Mouse (Mus musculus): ENCODE measurements around the gene Rhoj. TPM values are rescaled to one million over a fixed set of nuclear protein-coding genes. Genes with fewer than 3 reads are reported as not detected.
"Not testable (repeated sequence)": the region's sequence is repeated elsewhere in the genome, so short reads cannot be mapped to it uniquely, and the experiment has no call there.

Rhoj gene
- polyA plus RNA-seq, 1 experiment, result 11.8 TPM

DNA sequence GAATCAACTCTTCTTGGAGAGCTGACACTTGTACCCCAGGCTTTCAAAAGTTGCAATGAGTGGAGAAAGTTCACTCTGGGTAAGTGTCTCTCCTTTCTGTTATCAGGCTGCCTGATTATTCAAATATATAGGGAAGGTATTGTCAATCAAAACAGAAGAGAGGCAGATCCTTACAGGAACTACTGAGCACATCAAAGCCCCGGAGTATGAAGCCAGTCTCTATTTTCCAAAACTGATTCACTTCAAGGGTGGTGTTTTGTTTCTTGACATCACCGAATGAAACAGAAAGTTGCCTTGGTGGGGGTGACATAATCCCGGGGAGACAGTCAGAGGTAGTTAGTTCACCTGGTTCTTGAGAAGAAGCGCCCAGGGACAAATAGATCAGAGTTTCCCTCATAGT is 108.6 kb downstream of the Rhoj start, which contains the start of gene Gphb5:
Gene Gphb5 (minus strand): TSS at position 101 of the 400 bp plus-strand sequence.
- no peak for TF ChIP-seq CEBPB (IDR thresholded peaks at IDR 0.05; ENCODE audit: low read depth)
- TF ChIP-seq CTCF (IDR thresholded peaks at IDR 0.05; ENCODE audit: control insufficient read depth, insufficient read depth, insufficient read length), result no peak
- TF ChIP-seq MYOD1 (IDR thresholded peaks at IDR 0.05; ENCODE audit: control insufficient read depth, insufficient read length, low read depth), result no peak
- TF ChIP-seq USF1 (IDR thresholded peaks at IDR 0.05; ENCODE audit: low read depth), result no peak
- TF ChIP-seq MAX (IDR thresholded peaks at IDR 0.05), result no peak
- TF ChIP-seq FOSL1 (IDR thresholded peaks at IDR 0.05; ENCODE audit: insufficient read depth, low read length, poor library complexity, severe bottlenecking), result no peak
- TF ChIP-seq MYOG (IDR thresholded peaks at IDR 0.05; ENCODE audit: control insufficient read depth, extremely low read depth, insufficient read length), result no peak
- Histone ChIP-seq H3K36me3 (ENCODE audit: control insufficient read depth, insufficient read depth) (no peaks in the 10 kb centered on the region), H3ac (ENCODE audit: control insufficient read depth, insufficient read length, low read depth) (no peak within 1 kb of the TSS), H3K27me3 (ENCODE audit: control insufficient read depth, insufficient read depth, insufficient read length) (no peaks in the 10 kb centered on the region), H3K4me3 (ENCODE audit: insufficient read depth, poor library complexity, severe bottlenecking) (no peak within 1 kb of the TSS), H3K79me2 (ENCODE audit: control insufficient read depth, insufficient read depth) (no peaks in the 10 kb centered on the region), H3K79me3 (ENCODE audit: low read depth) (no peaks in the 10 kb centered on the region)

DNA sequence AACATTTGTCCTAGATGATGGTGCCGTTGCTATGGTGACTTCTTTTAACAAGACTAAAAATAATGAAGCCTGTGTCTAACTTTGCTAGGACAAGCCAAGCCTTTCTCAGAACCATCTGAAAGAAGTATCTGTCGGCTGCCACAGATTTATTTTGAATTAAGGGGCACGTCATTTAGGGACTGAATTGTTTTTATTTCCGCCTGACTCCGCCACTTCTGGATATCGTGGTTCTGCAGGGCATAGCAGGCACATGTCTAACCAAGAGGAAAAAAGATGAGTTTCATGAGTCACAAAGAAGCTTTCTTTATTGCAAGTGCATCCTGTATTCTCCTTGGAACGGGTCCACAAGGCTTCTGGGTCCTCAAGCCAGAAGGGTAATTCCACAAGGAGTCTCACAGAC is 116.2 kb downstream of the Rhoj start:
- no peak overlapping the region for H3ac ChIP-seq (ENCODE audit: control insufficient read depth, insufficient read length, low read depth)
- no peak for TF ChIP-seq CEBPB (IDR thresholded peaks at IDR 0.05; ENCODE audit: low read depth)
- no peaks in the 10 kb centered on the region for H3K36me3 ChIP-seq (ENCODE audit: control insufficient read depth, insufficient read depth)
- H3K27me3 ChIP-seq (ENCODE audit: control insufficient read depth, insufficient read depth, insufficient read length), result no peaks in the 10 kb centered on the region
- no peak overlapping the region for H3K4me3 ChIP-seq (ENCODE audit: insufficient read depth, poor library complexity, severe bottlenecking)
- H3K79me2 ChIP-seq (ENCODE audit: control insufficient read depth, insufficient read depth), result no peaks in the 10 kb centered on the region
- H3K79me3 ChIP-seq (ENCODE audit: low read depth), result no peaks in the 10 kb centered on the region

DNA sequence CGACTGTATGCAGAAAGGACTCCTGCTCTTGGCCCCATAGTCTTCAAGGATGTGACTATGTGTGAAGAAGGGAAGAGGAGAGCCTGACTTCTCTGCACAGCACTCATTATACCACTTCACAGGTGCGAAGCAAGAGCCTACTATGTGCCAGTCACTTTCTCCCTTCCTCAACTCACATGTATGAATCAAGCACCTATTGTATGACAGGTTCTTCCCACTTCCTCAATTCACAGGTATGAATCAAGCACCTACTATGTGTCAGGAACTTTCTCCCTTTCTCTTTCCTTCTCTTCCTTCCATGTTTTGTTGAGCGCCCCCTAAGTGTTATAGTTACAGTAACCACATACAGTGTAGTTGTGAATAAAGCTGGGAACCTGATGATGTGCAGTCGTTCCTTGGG is 116.7 kb downstream of the Rhoj start:
- H3K27me3 ChIP-seq (ENCODE audit: control insufficient read depth, insufficient read depth, insufficient read length), result no peaks in the 10 kb centered on the region
- no peak for TF ChIP-seq MYOG (IDR thresholded peaks at IDR 0.05; ENCODE audit: control insufficient read depth, extremely low read depth, insufficient read length)
- no peak for TF ChIP-seq USF1 (IDR thresholded peaks at IDR 0.05; ENCODE audit: low read depth)
- no peak for TF ChIP-seq FOSL1 (IDR thresholded peaks at IDR 0.05; ENCODE audit: insufficient read depth, low read length, poor library complexity, severe bottlenecking)
- TF ChIP-seq CTCF (IDR thresholded peaks at IDR 0.05; ENCODE audit: control insufficient read depth, insufficient read depth, insufficient read length), result no peak
- TF ChIP-seq CEBPB (IDR thresholded peaks at IDR 0.05; ENCODE audit: low read depth), result no peak
- TF ChIP-seq MAX (IDR thresholded peaks at IDR 0.05), result no peak
- no peak for TF ChIP-seq MYOD1 (IDR thresholded peaks at IDR 0.05; ENCODE audit: control insufficient read depth, insufficient read length, low read depth)
- no peak overlapping the region for H3K4me3 ChIP-seq (ENCODE audit: insufficient read depth, poor library complexity, severe bottlenecking)
- H3K36me3 ChIP-seq (ENCODE audit: control insufficient read depth, insufficient read depth), result no peaks in the 10 kb centered on the region
- H3K79me2 ChIP-seq (ENCODE audit: control insufficient read depth, insufficient read depth), result no peaks in the 10 kb centered on the region
- H3K79me3 ChIP-seq (ENCODE audit: low read depth), result no peaks in the 10 kb centered on the region
- H3ac ChIP-seq (ENCODE audit: control insufficient read depth, insufficient read length, low read depth), result no peak overlapping the region

DNA sequence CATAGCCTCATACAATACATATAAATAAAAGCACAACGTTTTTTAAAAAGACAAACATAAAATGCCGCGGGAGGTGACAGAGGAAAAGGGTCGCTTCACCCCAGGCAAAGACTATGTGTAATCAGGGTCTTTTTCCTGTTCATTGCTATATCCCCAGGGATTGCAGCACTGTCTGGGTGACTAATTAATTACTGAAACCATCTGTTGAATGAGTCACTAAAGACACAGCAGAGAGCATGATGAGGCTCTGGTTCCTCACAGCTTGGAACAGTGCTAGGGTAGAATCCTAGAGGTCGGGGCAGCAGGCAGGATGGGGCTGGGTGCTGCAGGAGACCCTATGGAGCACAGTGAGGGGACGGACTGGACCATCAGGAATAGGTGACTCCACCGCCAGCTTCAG is 117.8 kb downstream of the Rhoj start:
- TF ChIP-seq MYOG (IDR thresholded peaks at IDR 0.05; ENCODE audit: control insufficient read depth, extremely low read depth, insufficient read length) (no peak), FOSL1 (IDR thresholded peaks at IDR 0.05; ENCODE audit: insufficient read depth, low read length, poor library complexity, severe bottlenecking) (peak; percentile 42), CEBPB (IDR thresholded peaks at IDR 0.05; ENCODE audit: low read depth) (no peak), USF1 (IDR thresholded peaks at IDR 0.05; ENCODE audit: low read depth) (no peak), MAX (IDR thresholded peaks at IDR 0.05) (no peak), MYOD1 (IDR thresholded peaks at IDR 0.05; ENCODE audit: control insufficient read depth, insufficient read length, low read depth) (peak; percentile 65)
- Histone ChIP-seq H3K79me2 (ENCODE audit: control insufficient read depth, insufficient read depth) (no peaks in the 10 kb centered on the region), H3K79me3 (ENCODE audit: low read depth) (no peaks in the 10 kb centered on the region), H3K36me3 (ENCODE audit: control insufficient read depth, insufficient read depth) (no peaks in the 10 kb centered on the region), H3K4me3 (ENCODE audit: insufficient read depth, poor library complexity, severe bottlenecking) (no peak overlapping the region), H3K27me3 (ENCODE audit: control insufficient read depth, insufficient read depth, insufficient read length) (no peaks in the 10 kb centered on the region), H3ac (ENCODE audit: control insufficient read depth, insufficient read length, low read depth) (no peak overlapping the region)

DNA sequence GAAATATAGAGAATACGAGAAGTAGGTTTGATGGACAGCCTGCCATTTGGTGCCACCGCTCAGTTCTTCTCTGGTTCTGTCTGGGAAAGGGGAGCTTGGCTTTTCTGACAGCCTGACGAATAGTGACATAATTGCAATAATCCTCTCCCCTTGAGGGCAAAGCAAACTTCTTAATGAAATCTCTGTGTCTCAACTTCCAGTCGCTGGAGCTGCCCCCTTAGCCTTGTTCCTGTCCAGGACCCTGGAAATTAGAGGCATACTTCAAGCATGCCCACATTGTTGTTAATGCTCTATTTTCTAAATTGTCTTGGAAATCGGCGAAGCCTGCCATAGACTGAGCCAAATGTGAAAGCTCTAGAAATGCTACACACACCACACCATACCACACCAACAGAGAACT is 120.6 kb downstream of the Rhoj start:
- Histone ChIP-seq H3K36me3 (ENCODE audit: control insufficient read depth, insufficient read depth) (no peaks in the 10 kb centered on the region), H3K4me3 (ENCODE audit: insufficient read depth, poor library complexity, severe bottlenecking) (no peak overlapping the region), H3K79me2 (ENCODE audit: control insufficient read depth, insufficient read depth) (no peaks in the 10 kb centered on the region), H3K79me3 (ENCODE audit: low read depth) (no peaks in the 10 kb centered on the region), H3K27me3 (ENCODE audit: control insufficient read depth, insufficient read depth, insufficient read length) (no peaks in the 10 kb centered on the region), H3ac (ENCODE audit: control insufficient read depth, insufficient read length, low read depth) (no peak overlapping the region)
- TF ChIP-seq CTCF (IDR thresholded peaks at IDR 0.05; ENCODE audit: control insufficient read depth, insufficient read depth, insufficient read length) (no peak), MAX (IDR thresholded peaks at IDR 0.05) (no peak), CEBPB (IDR thresholded peaks at IDR 0.05; ENCODE audit: low read depth) (no peak), USF1 (IDR thresholded peaks at IDR 0.05; ENCODE audit: low read depth) (no peak), MYOG (IDR thresholded peaks at IDR 0.05; ENCODE audit: control insufficient read depth, extremely low read depth, insufficient read length) (no peak)

DNA sequence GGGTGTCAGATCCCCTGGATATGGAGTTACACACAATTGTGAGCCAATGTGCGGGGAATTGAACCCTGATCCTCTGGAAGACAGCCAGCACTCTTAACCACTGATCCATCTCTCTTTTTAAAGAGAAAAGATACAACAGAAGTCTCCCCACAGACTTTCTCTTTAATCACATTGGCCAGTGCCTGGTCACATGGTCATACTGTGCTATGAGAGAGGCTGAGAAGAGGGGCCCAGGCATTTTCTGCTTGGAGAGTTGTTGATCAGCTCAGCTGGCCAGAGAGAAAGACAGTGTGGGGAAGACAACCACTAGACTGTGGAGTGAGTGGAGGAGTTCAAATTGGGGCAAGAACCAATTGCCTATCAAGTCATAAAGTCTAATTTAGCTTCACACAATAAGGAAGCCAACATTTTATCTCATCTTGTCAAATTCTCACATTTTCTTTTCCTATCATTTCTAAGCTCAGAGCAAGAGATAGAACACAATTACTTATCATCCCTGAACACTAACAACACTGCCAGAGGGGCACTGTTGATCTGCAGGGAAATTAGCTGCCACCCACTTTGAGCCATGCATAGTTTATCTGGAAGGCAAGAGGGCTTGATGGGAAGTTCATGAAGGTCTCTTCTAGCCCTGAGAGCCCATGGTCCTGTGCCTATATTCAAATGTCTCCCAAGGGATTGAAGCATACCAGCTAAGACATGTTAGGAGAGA is 121.7 kb downstream of the Rhoj start:
- Histone ChIP-seq H3K27me3 (ENCODE audit: control insufficient read depth, insufficient read depth, insufficient read length) (no peaks in the 10 kb centered on the region), H3ac (ENCODE audit: control insufficient read depth, insufficient read length, low read depth) (no peak overlapping the region), H3K79me2 (ENCODE audit: control insufficient read depth, insufficient read depth) (no peaks in the 10 kb centered on the region), H3K36me3 (ENCODE audit: control insufficient read depth, insufficient read depth) (no peaks in the 10 kb centered on the region), H3K79me3 (ENCODE audit: low read depth) (no peaks in the 10 kb centered on the region), H3K4me3 (ENCODE audit: insufficient read depth, poor library complexity, severe bottlenecking) (no peak overlapping the region)
- TF ChIP-seq CEBPB (IDR thresholded peaks at IDR 0.05; ENCODE audit: low read depth), result no peak
- TF ChIP-seq FOSL1 (IDR thresholded peaks at IDR 0.05; ENCODE audit: insufficient read depth, low read length, poor library complexity, severe bottlenecking), result no peak
- no peak for TF ChIP-seq MYOD1 (IDR thresholded peaks at IDR 0.05; ENCODE audit: control insufficient read depth, insufficient read length, low read depth)
- TF ChIP-seq USF1 (IDR thresholded peaks at IDR 0.05; ENCODE audit: low read depth), result no peak
- TF ChIP-seq MYOG (IDR thresholded peaks at IDR 0.05; ENCODE audit: control insufficient read depth, extremely low read depth, insufficient read length), result no peak
- no peak for TF ChIP-seq MAX (IDR thresholded peaks at IDR 0.05)
- no peak for TF ChIP-seq CTCF (IDR thresholded peaks at IDR 0.05; ENCODE audit: control insufficient read depth, insufficient read depth, insufficient read length)

DNA sequence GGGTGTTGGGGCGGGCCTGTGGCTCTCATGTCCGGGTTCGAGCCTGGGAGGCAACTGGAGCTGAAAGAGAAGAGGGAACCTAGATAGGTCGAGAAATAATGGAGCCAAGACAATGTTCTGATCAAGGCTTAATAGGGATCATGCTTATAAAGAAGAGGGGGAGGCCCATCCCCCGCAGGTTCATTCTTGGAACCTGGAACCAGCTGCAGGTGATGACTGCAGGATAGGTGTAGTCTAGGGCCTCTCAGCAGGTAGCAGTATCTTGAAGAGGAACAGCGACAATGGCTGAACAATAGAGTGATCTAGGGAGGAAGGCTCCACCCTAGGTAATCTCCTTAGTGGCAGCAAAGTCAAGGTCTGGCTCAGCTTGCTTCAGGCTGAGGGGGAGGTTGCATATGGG is 124.3 kb downstream of the Rhoj start:
- not testable (repeated sequence) for H3K4me3 ChIP-seq (ENCODE audit: insufficient read depth, poor library complexity, severe bottlenecking); H3K79me2 ChIP-seq (ENCODE audit: control insufficient read depth, insufficient read depth); H3K79me3 ChIP-seq (ENCODE audit: low read depth); H3K36me3 ChIP-seq (ENCODE audit: control insufficient read depth, insufficient read depth); H3K27me3 ChIP-seq (ENCODE audit: control insufficient read depth, insufficient read depth, insufficient read length); H3ac ChIP-seq (ENCODE audit: control insufficient read depth, insufficient read length, low read depth)
